Mouse (Mus musculus): ENCODE measurements around the gene Mtch1. TPM values are rescaled to one million over a fixed set of nuclear protein-coding genes. Genes with fewer than 3 reads are reported as not detected.

Gene Mtch1
- total RNA-seq, 1 experiment, result 217 TPM

DNA sequence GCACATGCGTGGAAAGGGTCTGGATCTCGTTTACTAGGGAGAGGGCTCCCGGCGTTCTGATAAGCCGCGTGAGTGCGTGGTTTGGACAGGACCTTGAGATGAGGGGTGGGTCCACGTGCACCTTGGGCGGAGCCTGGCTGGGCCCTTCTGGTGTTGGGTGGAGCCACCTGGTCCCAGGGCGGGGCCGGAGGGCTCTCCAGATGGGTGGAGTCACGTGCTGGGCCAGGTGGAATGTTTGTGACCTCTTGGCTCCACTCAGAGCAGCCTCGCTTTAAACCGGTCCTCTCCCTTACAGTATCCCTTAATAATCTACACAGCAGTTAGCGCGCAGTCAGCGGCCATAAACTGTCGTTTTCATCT, 25.2 kb downstream of the Mtch1 start:
- Histone ChIP-seq H3K27ac (ENCODE audit: insufficient read depth, low read depth, low read length, poor library complexity, severe bottlenecking) (no peak overlapping the region), H3K9me3 (ENCODE audit: control insufficient read depth, insufficient read depth, low read depth, low read length) (no peaks in the 10 kb centered on the region), H3K4me1 (ENCODE audit: control insufficient read depth in 2 of 2, insufficient read depth in 2 of 2, low read length in 2 of 2, poor library complexity in 1 of 2) (peaks cover 4 to 16% of the 10 kb centered on the region in 2 experiments; a peak in 2 of 4 replicates), H3K4me3 (ENCODE audit: insufficient read depth in 1 of 2, low read depth in 1 of 2, low read length in 2 of 2, poor library complexity in 1 of 2, severe bottlenecking in 1 of 2) (peak overlapping the region; percentile 36 to 39), H3K9ac (ENCODE audit: insufficient read depth, low read depth, low read length, poor library complexity, severe bottlenecking) (peak overlapping the region; percentile 12), H3K36me3 (ENCODE audit: control insufficient read depth, insufficient read depth, low read length, poor library complexity, severe bottlenecking) (no peaks in the 10 kb centered on the region)
- in situ Hi-C loops (cut with MboI; ENCODE audit: low sequenced_read_pairs in 2 of 2, unreplicated experiment in 2 of 2), result no loop called here
- peak; percentile 86 for DNase-seq (ENCODE audit: low read depth, low spot score)
- TF ChIP-seq CHD2 (IDR thresholded peaks at IDR 0.05; ENCODE audit: low read depth, low read length) (no peak), HCFC1 (IDR thresholded peaks at IDR 0.05; ENCODE audit: borderline replicate concordance, insufficient read depth, low read length) (no peak), ZC3H11A (IDR thresholded peaks at IDR 0.05; ENCODE audit: borderline replicate concordance, low read depth, low read length) (no peak), ZNF384 (IDR thresholded peaks at IDR 0.05; ENCODE audit: low read depth, low read length) (no peak)

DNA sequence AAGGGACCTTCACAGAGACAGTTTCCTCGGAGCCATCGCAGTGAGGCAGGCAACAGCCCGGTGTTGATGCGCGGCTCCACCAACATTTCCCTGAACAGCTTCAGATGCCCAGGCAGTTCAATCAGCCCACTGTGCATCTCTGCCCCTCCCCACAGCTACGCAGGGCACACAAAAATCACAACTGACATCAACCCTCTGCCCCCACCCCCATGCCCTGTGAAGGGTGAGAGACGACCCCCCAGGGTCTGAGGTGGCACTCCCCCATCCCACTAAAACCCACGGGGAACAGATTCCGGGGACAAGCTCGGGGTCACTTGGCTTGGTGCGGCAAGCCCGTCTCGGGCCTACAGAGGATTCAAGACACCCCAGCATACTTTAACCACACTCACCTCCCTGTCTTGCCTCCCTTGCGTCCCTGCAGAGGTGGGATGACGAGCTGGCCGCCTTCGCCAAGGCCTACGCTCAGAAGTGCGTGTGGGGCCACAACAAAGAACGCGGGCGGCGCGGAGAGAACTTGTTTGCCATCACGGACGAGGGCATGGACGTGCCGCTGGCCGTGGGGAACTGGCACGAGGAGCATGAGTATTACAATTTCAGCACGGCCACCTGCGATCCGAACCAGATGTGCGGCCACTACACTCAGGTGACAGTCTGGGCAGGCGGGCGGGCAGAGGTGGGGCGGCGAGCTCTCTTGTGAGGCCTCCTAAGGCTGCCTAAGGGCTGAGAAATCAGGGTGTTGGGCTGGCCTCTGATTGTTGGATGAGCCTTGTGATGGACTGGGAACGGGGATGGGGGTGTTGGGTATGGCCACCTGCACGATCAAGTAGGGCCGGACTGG, 25.8 kb downstream of the Mtch1 start:
- Histone ChIP-seq H3K36me3 (ENCODE audit: control insufficient read depth, insufficient read depth, low read length, poor library complexity, severe bottlenecking) (no peaks in the 10 kb centered on the region), H3K9me3 (ENCODE audit: control insufficient read depth, insufficient read depth, low read depth, low read length) (no peaks in the 10 kb centered on the region), H3K9ac (ENCODE audit: insufficient read depth, low read depth, low read length, poor library complexity, severe bottlenecking) (peak overlapping the region; percentile 12), H3K27ac (ENCODE audit: insufficient read depth, low read depth, low read length, poor library complexity, severe bottlenecking) (no peak overlapping the region), H3K4me3 (ENCODE audit: insufficient read depth in 1 of 2, low read depth in 1 of 2, low read length in 2 of 2, poor library complexity in 1 of 2, severe bottlenecking in 1 of 2) (peak overlapping the region; percentile 31 to 36; a peak in 3 of 4 replicates), H3K4me1 (ENCODE audit: control insufficient read depth in 2 of 2, insufficient read depth in 2 of 2, low read length in 2 of 2, poor library complexity in 1 of 2) (peaks cover 4 to 14% of the 10 kb centered on the region in 2 experiments; a peak in 2 of 4 replicates)
- no peak for DNase-seq (ENCODE audit: low read depth, low spot score)
- in situ Hi-C loops (cut with MboI; ENCODE audit: low sequenced_read_pairs in 2 of 2, unreplicated experiment in 2 of 2), result no loop called here
- no peak for TF ChIP-seq ZNF384 (IDR thresholded peaks at IDR 0.05; ENCODE audit: low read depth, low read length)
- no peak for TF ChIP-seq MAFK (IDR thresholded peaks at IDR 0.05; ENCODE audit: insufficient read depth, low read depth, low read length)
- no peak for TF ChIP-seq HCFC1 (IDR thresholded peaks at IDR 0.05; ENCODE audit: borderline replicate concordance, insufficient read depth, low read length)
- no peak for TF ChIP-seq ZC3H11A (IDR thresholded peaks at IDR 0.05; ENCODE audit: borderline replicate concordance, low read depth, low read length)
- no peak for TF ChIP-seq CHD2 (IDR thresholded peaks at IDR 0.05; ENCODE audit: low read depth, low read length)

DNA sequence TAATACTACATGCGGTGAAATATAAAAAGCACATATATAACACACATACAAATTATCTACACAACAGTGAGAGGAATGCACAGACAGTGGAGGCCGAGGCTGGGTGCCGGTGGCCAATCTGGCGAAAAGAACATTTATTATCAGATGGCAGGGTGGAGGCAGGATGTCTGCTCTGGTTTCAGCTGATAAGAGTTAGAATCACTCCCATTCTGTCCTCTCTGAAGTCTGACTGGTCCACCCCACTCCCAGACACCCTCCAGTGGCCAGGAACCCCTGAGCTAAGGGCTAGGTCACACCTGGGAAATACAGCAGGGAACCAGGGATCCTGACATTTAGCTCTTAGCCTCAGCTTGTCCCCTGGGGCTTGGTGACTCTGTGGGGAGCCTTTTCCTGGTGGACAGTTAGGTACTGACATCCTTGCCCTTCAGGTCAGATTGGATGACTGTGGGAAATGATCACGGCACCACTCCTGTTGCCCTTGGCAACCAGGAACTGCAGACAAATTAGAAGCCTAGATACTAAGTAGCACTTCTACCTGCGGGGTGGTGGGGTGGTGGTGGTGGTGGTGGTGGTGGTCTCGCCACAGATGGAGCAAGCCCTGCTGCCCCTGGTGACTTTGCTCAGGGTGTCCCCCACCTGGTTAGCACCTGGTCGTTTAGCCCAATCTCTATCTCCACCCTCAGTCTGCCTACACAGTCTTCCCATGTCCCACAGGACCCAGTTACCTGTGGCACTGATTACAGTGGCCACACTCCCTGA, 27.7 kb downstream of the Mtch1 start:
- no peak for DNase-seq (ENCODE audit: low read depth, low spot score)
- no peak overlapping the region for H3K4me3 ChIP-seq (ENCODE audit: insufficient read depth in 1 of 2, low read depth in 1 of 2, low read length in 2 of 2, poor library complexity in 1 of 2, severe bottlenecking in 1 of 2)
- no peak overlapping the region for H3K9ac ChIP-seq (ENCODE audit: insufficient read depth, low read depth, low read length, poor library complexity, severe bottlenecking)
- H3K4me1 ChIP-seq (ENCODE audit: control insufficient read depth in 2 of 2, insufficient read depth in 2 of 2, low read length in 2 of 2, poor library complexity in 1 of 2), result peaks cover 4 to 5% of the 10 kb centered on the region in 2 experiments; a peak in 2 of 4 replicates
- in situ Hi-C loops (cut with MboI; ENCODE audit: low sequenced_read_pairs in 2 of 2, unreplicated experiment in 2 of 2), result no loop called here
- H3K27ac ChIP-seq (ENCODE audit: insufficient read depth, low read depth, low read length, poor library complexity, severe bottlenecking), result no peak overlapping the region
- no peaks in the 10 kb centered on the region for H3K36me3 ChIP-seq (ENCODE audit: control insufficient read depth, insufficient read depth, low read length, poor library complexity, severe bottlenecking)
- no peaks in the 10 kb centered on the region for H3K9me3 ChIP-seq (ENCODE audit: control insufficient read depth, insufficient read depth, low read depth, low read length)
- no peak for TF ChIP-seq CHD2 (IDR thresholded peaks at IDR 0.05; ENCODE audit: low read depth, low read length)
- TF ChIP-seq MAFK (IDR thresholded peaks at IDR 0.05; ENCODE audit: insufficient read depth, low read depth, low read length), result no peak
- no peak for TF ChIP-seq HCFC1 (IDR thresholded peaks at IDR 0.05; ENCODE audit: borderline replicate concordance, insufficient read depth, low read length)
- TF ChIP-seq ZC3H11A (IDR thresholded peaks at IDR 0.05; ENCODE audit: borderline replicate concordance, low read depth, low read length), result no peak
- no peak for TF ChIP-seq ZNF384 (IDR thresholded peaks at IDR 0.05; ENCODE audit: low read depth, low read length)

DNA sequence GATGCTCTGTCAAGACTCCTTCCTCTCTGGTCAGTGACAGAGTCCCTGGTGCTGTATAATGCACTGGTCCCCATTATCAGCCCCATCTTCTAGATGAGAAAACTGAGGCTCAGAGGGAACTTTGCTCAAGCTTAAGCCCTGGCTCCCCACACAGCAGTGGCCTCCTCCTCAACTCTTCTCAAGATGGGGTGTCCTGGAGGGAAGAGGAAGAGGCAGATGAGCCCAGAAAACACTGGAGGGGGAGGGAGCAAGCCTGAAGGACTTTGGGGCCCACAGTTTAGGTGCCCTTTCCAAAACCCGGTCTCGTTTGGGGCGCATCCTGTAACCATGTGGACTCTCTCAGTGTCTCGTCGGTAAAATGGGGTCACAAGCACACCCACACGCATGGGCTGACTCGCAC, 28.3 kb downstream of the Mtch1 start:
- TF ChIP-seq CHD2 (IDR thresholded peaks at IDR 0.05; ENCODE audit: low read depth, low read length) (no peak), HCFC1 (IDR thresholded peaks at IDR 0.05; ENCODE audit: borderline replicate concordance, insufficient read depth, low read length) (no peak), ZC3H11A (IDR thresholded peaks at IDR 0.05; ENCODE audit: borderline replicate concordance, low read depth, low read length) (no peak), MAFK (IDR thresholded peaks at IDR 0.05; ENCODE audit: insufficient read depth, low read depth, low read length) (no peak), ZNF384 (IDR thresholded peaks at IDR 0.05; ENCODE audit: low read depth, low read length) (no peak)
- Histone ChIP-seq H3K4me1 (ENCODE audit: control insufficient read depth in 2 of 2, insufficient read depth in 2 of 2, low read length in 2 of 2, poor library complexity in 1 of 2) (peaks cover 4 to 5% of the 10 kb centered on the region in 2 experiments; a peak in 2 of 4 replicates), H3K9ac (ENCODE audit: insufficient read depth, low read depth, low read length, poor library complexity, severe bottlenecking) (no peak overlapping the region), H3K36me3 (ENCODE audit: control insufficient read depth, insufficient read depth, low read length, poor library complexity, severe bottlenecking) (no peaks in the 10 kb centered on the region), H3K27ac (ENCODE audit: insufficient read depth, low read depth, low read length, poor library complexity, severe bottlenecking) (no peak overlapping the region), H3K4me3 (ENCODE audit: insufficient read depth in 1 of 2, low read depth in 1 of 2, low read length in 2 of 2, poor library complexity in 1 of 2, severe bottlenecking in 1 of 2) (no peak overlapping the region), H3K9me3 (ENCODE audit: control insufficient read depth, insufficient read depth, low read depth, low read length) (no peaks in the 10 kb centered on the region)
- in situ Hi-C loops (cut with MboI; ENCODE audit: low sequenced_read_pairs in 2 of 2, unreplicated experiment in 2 of 2), result no loop called here
- no peak for DNase-seq (ENCODE audit: low read depth, low spot score)
